Mouse (Mus musculus) hematopoietic stem cell, adult 5-6 weeks (primary cell): ENCODE data around the gene Cd36. TPM values are rescaled to one million over a fixed set of nuclear protein-coding genes. Genes with fewer than 3 reads are reported as not detected.

Experiments
- ATAC-seq, 2 experiments: fragments of 125-278 bp in 1 of 2; replicated peaks in 1 of 2; 2 replicates each; pipeline ENCODE4 v1.8.0; 2016 to 2017; ENCODE audit warnings: inconsistent platforms in 2 of 2, mild to moderate bottlenecking in 2 of 2, moderate number of reproducible peaks in 2 of 2, low read depth in 1 of 2, moderate TSS enrichment in 1 of 2; ENCODE audit not compliant: low FRiP score in 2 of 2, poor library complexity in 2 of 2, severe bottlenecking in 2 of 2, insufficient read depth in 1 of 2, low TSS enrichment in 1 of 2
- total RNA-seq: library from RNA; stranded (forward); fragments of 172-1452, 232-1000 nt; gene quantifications from 2 replicates; pipeline ENCODE4 v1.2.3, GENCODE M21; 2017

Cd36 gene
- total RNA-seq, 1 experiment from 2014 or later: 3.9 TPM

- no peak; a peak in 1 of 4 replicates for ATAC-seq
Measured at GRCm38 (mm10) chr5:17877044-17877443, 11.6 kb downstream of the Cd36 start.

- ATAC-seq: peak in 1 of 2 experiments; percentile 17; a peak in 1 of 4 replicates
Measured at GRCm38 (mm10) chr5:17876637-17877036, 12.0 kb downstream of the Cd36 start.

- no peak for ATAC-seq
Measured at GRCm38 (mm10) chr5:17874335-17874734, 14.3 kb downstream of the Cd36 start.

GRCm38 (mm10) chr5:17865432-17865831 is 23.2 kb downstream of the Cd36 start:
- no peak for ATAC-seq

GRCm38 (mm10) chr5:17863085-17863484 is 25.5 kb downstream of the Cd36 start:
- no peak for ATAC-seq

- ATAC-seq: no peak
Measured at GRCm38 (mm10) chr5:17858399-17858798, 30.2 kb downstream of the Cd36 start.

- no peak for ATAC-seq
Measured at GRCm38 (mm10) chr5:17857871-17858270, 30.7 kb downstream of the Cd36 start.

GRCm38 (mm10) chr5:17857262-17857661 is 31.3 kb downstream of the Cd36 start:
- ATAC-seq: peak; percentile 62 to 67; a peak in 3 of 4 replicates

GRCm38 (mm10) chr5:17854127-17854923 is 34.3 kb downstream of the Cd36 start:
- ATAC-seq: peak; percentile 10 to 34; a peak in 1 of 4 replicates

- ATAC-seq: no peak
Measured at GRCm38 (mm10) chr5:17850582-17850981, 38.0 kb downstream of the Cd36 start.

- ATAC-seq: no peak
Measured at GRCm38 (mm10) chr5:17849582-17849981, 39.0 kb downstream of the Cd36 start.

- no peak for ATAC-seq
Measured at GRCm38 (mm10) chr5:17848733-17849132, 39.9 kb downstream of the Cd36 start.

- ATAC-seq: no peak
Measured at GRCm38 (mm10) chr5:17848267-17848666, 40.3 kb downstream of the Cd36 start.

GRCm38 (mm10) chr5:17843921-17844320 is 44.7 kb downstream of the Cd36 start:
- ATAC-seq: no peak

GRCm38 (mm10) chr5:17843316-17843715 is 45.3 kb downstream of the Cd36 start:
- no peak for ATAC-seq

- ATAC-seq: peak; percentile 47 to 59; a peak in 3 of 4 replicates
Measured at GRCm38 (mm10) chr5:17842111-17842729, 46.4 kb downstream of the Cd36 start.

- peak; percentile 81 to 85 for ATAC-seq
Measured at GRCm38 (mm10) chr5:17839549-17839948, 49.1 kb downstream of the Cd36 start.

GRCm38 (mm10) chr5:17836408-17836807 is 52.2 kb downstream of the Cd36 start:
- ATAC-seq: no peak
